9 mouse cellular contexts compared by ENCODE assay signal in genomic region chr7:101101156-101101691, GRCm38 (mm10). TPM values are rescaled to one million over a fixed set of nuclear protein-coding genes. Genes with fewer than 3 reads are reported as not detected.
DNase-seq lines count a peak whose midpoint lies in the region; ATAC-seq lines count a peak whose summit lies in the region.
"Had no signal": no experiment of that assay in that cellular context is flagged by ENCODE, and none has a peak within 500 bp of the region (broad histone marks: within the 10 kb centered on the region; RNA-seq: fewer than 3 reads in every experiment).

No protein-coding gene starts in this region.

- H3K36me3 ChIP-seq in hindbrain, embryonic 10.5 days = no peaks in the 10 kb centered on the region
- H3K36me3 ChIP-seq in hindbrain, embryonic 11.5 days (ENCODE audit: control insufficient read depth, insufficient read depth, low read length) = no peaks in the 10 kb centered on the region
- no peaks in the 10 kb centered on the region for H3K36me3 ChIP-seq in heart, embryonic 13.5 days
- no peaks in the 10 kb centered on the region for H3K36me3 ChIP-seq in midbrain, embryonic 13.5 days

- no peak for DNase-seq in hindbrain, embryonic 10.5 days (ENCODE audit: low spot score)
- DNase-seq in hindbrain, embryonic 11.5 days (ENCODE audit: low spot score) = no peak
- DNase-seq in left cerebral cortex, adult 18-20 months (ENCODE audit: low spot score in 2 of 2) = peak; percentile 61 to 77
- DNase-seq in natural killer cell, adult 2 months (ENCODE audit: low spot score in 2 of 2) = no peak

- no peaks in the 10 kb centered on the region for H3K27me3 ChIP-seq in hindbrain, embryonic 10.5 days (ENCODE audit: insufficient read depth, poor library complexity, severe bottlenecking)
- H3K27me3 ChIP-seq in hindbrain, embryonic 11.5 days (ENCODE audit: control insufficient read depth, insufficient read depth, low read length) = no peaks in the 10 kb centered on the region
- H3K27me3 ChIP-seq in heart, embryonic 13.5 days (replicated peaks) = no peaks in the 10 kb centered on the region
- H3K27me3 ChIP-seq in midbrain, embryonic 13.5 days = no peaks in the 10 kb centered on the region

- no peak overlapping the region for H3K4me2 ChIP-seq in hindbrain, embryonic 11.5 days (replicated peaks; ENCODE audit: low read depth, low read length)
- no peak overlapping the region for H3K4me2 ChIP-seq in heart, embryonic 13.5 days
- no peak overlapping the region for H3K4me2 ChIP-seq in midbrain, embryonic 13.5 days (replicated peaks)

- H3K9ac ChIP-seq in hindbrain, embryonic 11.5 days (ENCODE audit: low read depth, low read length) = no peak overlapping the region
- H3K9ac ChIP-seq in heart, embryonic 13.5 days = peak overlapping the region; percentile 16; the same call in 1 of the 2 replicates
- H3K9ac ChIP-seq in midbrain, embryonic 13.5 days (replicated peaks) = no peak overlapping the region

- ATAC-seq in hindbrain, embryonic 11.5 days (ENCODE audit: low FRiP score) = no peak
- ATAC-seq in common myeloid progenitor, adult 5-6 weeks (replicated peaks; ENCODE audit: low read depth, poor library complexity, severe bottlenecking) = peak; percentile 42; the same call in 1 of the 2 replicates
- no peak for ATAC-seq in heart, embryonic 13.5 days (ENCODE audit: extremely low read depth, insufficient number of reproducible peaks, low FRiP score, low TSS enrichment)
- ATAC-seq in midbrain, embryonic 13.5 days = peak; percentile 67
- ATAC-seq in erythroid progenitor cell, adult 5-6 weeks (replicated peaks; ENCODE audit: low FRiP score, poor library complexity, severe bottlenecking) = no peak

- 59% methylated on average over 10 of the region's 10 CpGs for WGBS in hindbrain, embryonic 10.5 days
- WGBS in hindbrain, embryonic 11.5 days = 69% methylated on average over 10 of the region's 10 CpGs
- 57% methylated on average over 10 of the region's 10 CpGs for WGBS in heart, embryonic 13.5 days
- 53% methylated on average over 10 of the region's 10 CpGs for WGBS in midbrain, embryonic 13.5 days

- H3K27ac ChIP-seq in hindbrain, embryonic 10.5 days = 0 out of 2 replicates have a peak overlapping the region, but pooled peaks have one; percentile 46
- no peak overlapping the region for H3K27ac ChIP-seq in hindbrain, embryonic 11.5 days (ENCODE audit: low read depth, low read length)
- H3K27ac ChIP-seq in heart, embryonic 13.5 days (replicated peaks) = no peak overlapping the region
- H3K27ac ChIP-seq in midbrain, embryonic 13.5 days = peak overlapping the region; percentile 65

- no peaks in the 10 kb centered on the region for H3K9me3 ChIP-seq in hindbrain, embryonic 10.5 days
- no peaks in the 10 kb centered on the region for H3K9me3 ChIP-seq in hindbrain, embryonic 11.5 days (ENCODE audit: control insufficient read depth, low read length)
- no peaks in the 10 kb centered on the region for H3K9me3 ChIP-seq in heart, embryonic 13.5 days
- no peaks in the 10 kb centered on the region for H3K9me3 ChIP-seq in midbrain, embryonic 13.5 days
- H3K9me3 ChIP-seq: megakaryocyte, embryonic 14.5 days had no signal

- peaks cover 5% of the 10 kb centered on the region for H3K4me1 ChIP-seq in hindbrain, embryonic 10.5 days (replicated peaks)
- no peaks in the 10 kb centered on the region for H3K4me1 ChIP-seq in hindbrain, embryonic 11.5 days (replicated peaks; ENCODE audit: control insufficient read depth, insufficient read depth, low read length)
- H3K4me1 ChIP-seq in heart, embryonic 13.5 days = peaks cover 6% of the 10 kb centered on the region; the same call in 1 of the 2 replicates
- peaks cover 12% of the 10 kb centered on the region for H3K4me1 ChIP-seq in midbrain, embryonic 13.5 days (replicated peaks)

- H3K4me3 ChIP-seq in hindbrain, embryonic 10.5 days = no peak overlapping the region
- no peak overlapping the region for H3K4me3 ChIP-seq in hindbrain, embryonic 11.5 days (ENCODE audit: low read depth, low read length)
- H3K4me3 ChIP-seq in heart, embryonic 13.5 days = no peak overlapping the region
- H3K4me3 ChIP-seq in midbrain, embryonic 13.5 days (replicated peaks) = no peak overlapping the region
- H3K4me3 ChIP-seq: megakaryocyte, embryonic 14.5 days had no signal

RNA-seq across cellular contexts. Expression of gene Fchsd2, which starts 8.6 kb away (rescaled TPM):
- 18.5 and 20.9 TPM in 2 replicates for polyA plus RNA-seq in hindbrain, embryonic 10.5 days (2016; fragmentation: Nextera tagmentation; extraction: Ambion mirVana)
- 27.8 and 34.5 TPM in 2 replicates for polyA plus RNA-seq in hindbrain, embryonic 11.5 days (2014; fragmentation: Nextera tagmentation; extraction: Ambion mirVana)
- 43.4 and 85.4 TPM in 2 replicates for total RNA-seq in common myeloid progenitor, adult 5-6 weeks (2017)
- polyA plus RNA-seq in heart, embryonic 13.5 days (2015; fragmentation: Nextera tagmentation; extraction: Ambion mirVana) = 12.9 and 13.5 TPM in 2 replicates
- 10 to 100 TPM; 38.2 to 40.2 TPM for total RNA-seq in left cerebral cortex, adult 18-20 months (2021)
- polyA plus RNA-seq in midbrain, embryonic 13.5 days (2015; fragmentation: Nextera tagmentation; extraction: Ambion mirVana) = 37.5 and 38.2 TPM in 2 replicates
- total RNA-seq in erythroid progenitor cell, adult 5-6 weeks (2015; ENCODE audit: low replicate concordance) = 5.4 and 11.7 TPM in 2 replicates
- 7.2 and 13.8 TPM in 2 replicates for total RNA-seq in erythroid progenitor cell, adult 5-6 weeks (2017; ENCODE audit: low replicate concordance)

Comparison
In these comparisons a context has a peak if more than half of its experiments do, and no peak if none do; other contexts are left out.
1. H3K27ac ChIP-seq: peak in hindbrain, embryonic 10.5 days (single experiment) and midbrain, embryonic 13.5 days (single experiment); none in hindbrain, embryonic 11.5 days (single experiment) and heart, embryonic 13.5 days (single experiment).
2. DNase-seq: peak in left cerebral cortex, adult 18-20 months (2 of 2); none in hindbrain, embryonic 10.5 days (single experiment), hindbrain, embryonic 11.5 days (single experiment) and natural killer cell, adult 2 months (0 of 2).
3. ATAC-seq: peak in common myeloid progenitor, adult 5-6 weeks (single experiment) and midbrain, embryonic 13.5 days (single experiment); none in hindbrain, embryonic 11.5 days (single experiment), heart, embryonic 13.5 days (single experiment) and erythroid progenitor cell, adult 5-6 weeks (single experiment).